Mouse (Mus musculus): ENCODE results near the gene Ist1. TPM values are rescaled to one million over a fixed set of nuclear protein-coding genes. Genes with fewer than 3 reads are reported as not detected.
A peak's percentile ranks its signal among the peaks of the same experiment; 100 is the strongest.

Gene Ist1
- polyA plus RNA-seq, 1 experiment from 2014 or later: 76.4 TPM

GRCm38 (mm10) chr8:109694154-109694553 lies 1.1 kb upstream of the Ist1 start:
- Histone ChIP-seq H3K9ac (ENCODE audit: low read depth, low read length) (no peak overlapping the region), H3K27ac (ENCODE audit: low read depth, low read length) (no peak overlapping the region), H3K27me3 (replicated peaks; ENCODE audit: control insufficient read depth, insufficient read depth, low read length) (no peaks in the 10 kb centered on the region), H3K4me3 (ENCODE audit: low read depth, low read length) (peak overlapping the region; percentile 99; the same call in 1 of the 2 replicates), H3K36me3 (ENCODE audit: control insufficient read depth, insufficient read depth, low read length) (no peaks in the 10 kb centered on the region), H3K4me1 (replicated peaks; ENCODE audit: control insufficient read depth, insufficient read depth, low read length) (peaks cover 12% of the 10 kb centered on the region; the same call in 1 of the 2 replicates), H3K4me2 (peak overlapping the region; percentile 70), H3K9me3 (ENCODE audit: control insufficient read depth, low read length) (no peaks in the 10 kb centered on the region)
- DNase-seq (ENCODE audit: low spot score) (no peak), ATAC-seq (replicated peaks; ENCODE audit: low FRiP score) (no peak)
- 57% methylated on average over 6 of the region's 6 CpGs for WGBS

- peak overlapping the region; percentile 99 for H3K4me3 ChIP-seq (ENCODE audit: low read depth, low read length)
- H3K4me1 ChIP-seq (replicated peaks; ENCODE audit: control insufficient read depth, insufficient read depth, low read length): peaks cover 12% of the 10 kb centered on the region; the same call in 1 of the 2 replicates
- H3K9me3 ChIP-seq (ENCODE audit: control insufficient read depth, low read length): no peaks in the 10 kb centered on the region
- no peak for DNase-seq (ENCODE audit: low spot score)
- no peaks in the 10 kb centered on the region for H3K27me3 ChIP-seq (replicated peaks; ENCODE audit: control insufficient read depth, insufficient read depth, low read length)
- peak overlapping the region; percentile 91 for H3K4me2 ChIP-seq
- peak overlapping the region; percentile 55 for H3K27ac ChIP-seq (ENCODE audit: low read depth, low read length)
- WGBS: under 1% methylated on average over 38 of the region's 38 CpGs
- no peaks in the 10 kb centered on the region for H3K36me3 ChIP-seq (ENCODE audit: control insufficient read depth, insufficient read depth, low read length)
- ATAC-seq (replicated peaks; ENCODE audit: low FRiP score): peak; percentile 66
- H3K9ac ChIP-seq (ENCODE audit: low read depth, low read length): peak overlapping the region; percentile 93
Measured at GRCm38 (mm10) chr8:109692443-109693145, 466 bp downstream of the Ist1 start.

GRCm38 (mm10) chr8:109691769-109692168 lies 1.3 kb downstream of the Ist1 start:
- DNase-seq (ENCODE audit: low spot score) (no peak), ATAC-seq (replicated peaks; ENCODE audit: low FRiP score) (no peak)
- H3K4me1 ChIP-seq (replicated peaks; ENCODE audit: control insufficient read depth, insufficient read depth, low read length): peaks cover 12% of the 10 kb centered on the region; the same call in 1 of the 2 replicates
- peak overlapping the region; percentile 91 for H3K4me2 ChIP-seq
- H3K27ac ChIP-seq (ENCODE audit: low read depth, low read length): no peak overlapping the region
- H3K36me3 ChIP-seq (ENCODE audit: control insufficient read depth, insufficient read depth, low read length): no peaks in the 10 kb centered on the region
- WGBS: 50% methylated on average over 5 of the region's 5 CpGs
- H3K9ac ChIP-seq (ENCODE audit: low read depth, low read length): peak overlapping the region; percentile 37; the same call in 1 of the 2 replicates
- H3K27me3 ChIP-seq (replicated peaks; ENCODE audit: control insufficient read depth, insufficient read depth, low read length): no peaks in the 10 kb centered on the region
- peak overlapping the region; percentile 99 for H3K4me3 ChIP-seq (ENCODE audit: low read depth, low read length)
- H3K9me3 ChIP-seq (ENCODE audit: control insufficient read depth, low read length): no peaks in the 10 kb centered on the region

GRCm38 (mm10) chr8:109687248-109687647 lies 5.8 kb downstream of the Ist1 start:
- WGBS: 87% methylated on average over 5 of the region's 5 CpGs
- peaks cover 12% of the 10 kb centered on the region; the same call in 1 of the 2 replicates for H3K4me1 ChIP-seq (replicated peaks; ENCODE audit: control insufficient read depth, insufficient read depth, low read length)
- no peak overlapping the region for H3K4me2 ChIP-seq
- ATAC-seq (replicated peaks; ENCODE audit: low FRiP score) (no peak), DNase-seq (ENCODE audit: low spot score) (no peak)
- H3K4me3 ChIP-seq (ENCODE audit: low read depth, low read length): no peak overlapping the region
- H3K9me3 ChIP-seq (ENCODE audit: control insufficient read depth, low read length): no peaks in the 10 kb centered on the region
- peaks cover 4% of the 10 kb centered on the region for H3K36me3 ChIP-seq (ENCODE audit: control insufficient read depth, insufficient read depth, low read length)
- no peak overlapping the region for H3K9ac ChIP-seq (ENCODE audit: low read depth, low read length)
- H3K27me3 ChIP-seq (replicated peaks; ENCODE audit: control insufficient read depth, insufficient read depth, low read length): no peaks in the 10 kb centered on the region
- no peak overlapping the region for H3K27ac ChIP-seq (ENCODE audit: low read depth, low read length)

GRCm38 (mm10) chr8:109682120-109682519 lies 10.9 kb downstream of the Ist1 start:
- no peaks in the 10 kb centered on the region for H3K4me1 ChIP-seq (replicated peaks; ENCODE audit: control insufficient read depth, insufficient read depth, low read length)
- H3K27me3 ChIP-seq (replicated peaks; ENCODE audit: control insufficient read depth, insufficient read depth, low read length): no peaks in the 10 kb centered on the region
- no peak overlapping the region for H3K9ac ChIP-seq (ENCODE audit: low read depth, low read length)
- no peaks in the 10 kb centered on the region for H3K9me3 ChIP-seq (ENCODE audit: control insufficient read depth, low read length)
- ATAC-seq (replicated peaks; ENCODE audit: low FRiP score) (no peak), DNase-seq (ENCODE audit: low spot score) (no peak)
- H3K36me3 ChIP-seq (ENCODE audit: control insufficient read depth, insufficient read depth, low read length): peaks cover 28% of the 10 kb centered on the region
- H3K4me2 ChIP-seq: no peak overlapping the region
- WGBS: 88% methylated on average over 5 of the region's 5 CpGs
- no peak overlapping the region for H3K4me3 ChIP-seq (ENCODE audit: low read depth, low read length)
- no peak overlapping the region for H3K27ac ChIP-seq (ENCODE audit: low read depth, low read length)

GRCm38 (mm10) chr8:109681535-109681934 lies 11.5 kb downstream of the Ist1 start:
- no peak overlapping the region for H3K4me3 ChIP-seq (ENCODE audit: low read depth, low read length)
- no peak overlapping the region for H3K9ac ChIP-seq (ENCODE audit: low read depth, low read length)
- H3K27ac ChIP-seq (ENCODE audit: low read depth, low read length): no peak overlapping the region
- H3K4me2 ChIP-seq: no peak overlapping the region
- WGBS: 70% methylated on average over 3 of the region's 3 CpGs
- ATAC-seq (replicated peaks; ENCODE audit: low FRiP score): no peak
- no peaks in the 10 kb centered on the region for H3K9me3 ChIP-seq (ENCODE audit: control insufficient read depth, low read length)
- no peak for DNase-seq (ENCODE audit: low spot score)
- no peaks in the 10 kb centered on the region for H3K27me3 ChIP-seq (replicated peaks; ENCODE audit: control insufficient read depth, insufficient read depth, low read length)
- peaks cover 30% of the 10 kb centered on the region for H3K36me3 ChIP-seq (ENCODE audit: control insufficient read depth, insufficient read depth, low read length)
- H3K4me1 ChIP-seq (replicated peaks; ENCODE audit: control insufficient read depth, insufficient read depth, low read length): no peaks in the 10 kb centered on the region

- Histone ChIP-seq H3K4me1 (replicated peaks; ENCODE audit: control insufficient read depth, insufficient read depth, low read length) (no peaks in the 10 kb centered on the region), H3K27ac (ENCODE audit: low read depth, low read length) (no peak overlapping the region), H3K36me3 (ENCODE audit: control insufficient read depth, insufficient read depth, low read length) (peaks cover 58% of the 10 kb centered on the region), H3K4me3 (ENCODE audit: low read depth, low read length) (no peak overlapping the region), H3K4me2 (no peak overlapping the region), H3K9ac (ENCODE audit: low read depth, low read length) (no peak overlapping the region), H3K27me3 (replicated peaks; ENCODE audit: control insufficient read depth, insufficient read depth, low read length) (no peaks in the 10 kb centered on the region), H3K9me3 (ENCODE audit: control insufficient read depth, low read length) (no peaks in the 10 kb centered on the region)
- 91% methylated on average over 9 of the region's 9 CpGs for WGBS
- ATAC-seq (replicated peaks; ENCODE audit: low FRiP score): no peak
- DNase-seq (ENCODE audit: low spot score): no peak
Measured at GRCm38 (mm10) chr8:109675896-109676643, 17.0 kb downstream of the Ist1 start.

GRCm38 (mm10) chr8:109673596-109673995 lies 19.5 kb downstream of the Ist1 start:
- H3K36me3 ChIP-seq (ENCODE audit: control insufficient read depth, insufficient read depth, low read length): peaks cover 54% of the 10 kb centered on the region
- H3K27ac ChIP-seq (ENCODE audit: low read depth, low read length): no peak overlapping the region

More at GRCm38 (mm10) chr8:109673596-109673995, 19.5 kb downstream of the Ist1 start:
- 92% methylated on average over 2 of the region's 2 CpGs for WGBS
- Histone ChIP-seq H3K27me3 (replicated peaks; ENCODE audit: control insufficient read depth, insufficient read depth, low read length) (no peaks in the 10 kb centered on the region), H3K9ac (ENCODE audit: low read depth, low read length) (no peak overlapping the region), H3K4me2 (no peak overlapping the region), H3K9me3 (ENCODE audit: control insufficient read depth, low read length) (no peaks in the 10 kb centered on the region), H3K4me1 (replicated peaks; ENCODE audit: control insufficient read depth, insufficient read depth, low read length) (no peaks in the 10 kb centered on the region), H3K4me3 (ENCODE audit: low read depth, low read length) (no peak overlapping the region)
- ATAC-seq (replicated peaks; ENCODE audit: low FRiP score) (no peak), DNase-seq (ENCODE audit: low spot score) (no peak)

All from liver, embryonic 11.5 days (tissue).